Mouse (Mus musculus) neural tube, embryonic 14.5 days (tissue): Measurements from ENCODE around the gene Exd1. TPM values are rescaled to one million over a fixed set of nuclear protein-coding genes. Genes with fewer than 3 reads are reported as not detected.

Experiments
- ATAC-seq: fragments of 200-750 bp; cut with Nextera tagmentation; 2 replicates; pipeline ENCODE4 v1.8.0; 2017; ENCODE audit warnings: low read depth, mild to moderate bottlenecking, moderate TSS enrichment, moderate library complexity
- H3K27ac ChIP-seq: fragments of 300-500 bp; sonication (generic); 2 replicates; pipeline ENCODE4 v1.5.1; 2014; ENCODE audit warnings: low read depth, mild to moderate bottlenecking, control low read depth, low read length, moderate library complexity, mixed read lengths
- H3K27me3 ChIP-seq: fragments of 300-500 bp; sonication (generic); 2 replicates; pipeline ENCODE4 v1.6.1; 2014; ENCODE audit warnings: low read length; ENCODE audit not compliant: control insufficient read depth, insufficient read depth
- H3K36me3 ChIP-seq: fragments of 300-500 bp; sonication (generic); 2 replicates; pipeline ENCODE4 v1.6.1; 2014; ENCODE audit warnings: low read length, mixed read lengths; ENCODE audit not compliant: control insufficient read depth, insufficient read depth
- H3K4me1 ChIP-seq: fragments of 300-500 bp; sonication (generic); 2 replicates; pipeline ENCODE4 v1.6.1; 2014; ENCODE audit warnings: low read length; ENCODE audit not compliant: control insufficient read depth, insufficient read depth
- H3K4me2 ChIP-seq: fragments of 300-500 bp; sonication (generic); 2 replicates; pipeline ENCODE4 v1.6.1; 2014; ENCODE audit warnings: mild to moderate bottlenecking, low read depth, low read length, control low read depth
- H3K4me3 ChIP-seq: fragments of 300-500 bp; sonication (generic); 2 replicates; pipeline ENCODE4 v1.5.1; 2014; ENCODE audit warnings: low read depth, low read length, control low read depth, mixed read lengths
- H3K9ac ChIP-seq: fragments of 300-500 bp; sonication (generic); replicated peaks from 2 replicates; pipeline ENCODE4 v1.6.1; 2014; ENCODE audit warnings: low read depth, mild to moderate bottlenecking, control low read depth, low read length, mixed read lengths
- H3K9me3 ChIP-seq: fragments of 300-500 bp; sonication (generic); 2 replicates; pipeline ENCODE4 v1.6.1; 2016; ENCODE audit warnings: low read length; ENCODE audit not compliant: control insufficient read depth
- WGBS: fragments of 180-500 bp; shearing (Covaris S2); extraction: QIAGEN DNeasy Blood & Tissue Kit; methylation state at CpG from one replicate; pipeline ENCODE4 v1.1.7; 2014; 5-methylcytosine and 5-hydroxymethylcytosine counted together
- polyA plus RNA-seq: library from polyadenylated mRNA; unstranded; fragments of >200 nt; fragmentation: Nextera tagmentation; extraction: Ambion mirVana; gene quantifications from 2 replicates; pipeline ENCODE4 v1.2.1, GENCODE M21; 2014

The Exd1 gene
- polyA plus RNA-seq, 1 experiment from 2014 or later = 0.62 TPM

- no peaks in the 10 kb centered on the region for H3K9me3 ChIP-seq
- peak overlapping the region; percentile 64; the same call in 1 of the 2 replicates for H3K9ac ChIP-seq
- H3K4me3 ChIP-seq = peak overlapping the region; percentile 64
- no peaks in the 10 kb centered on the region for H3K36me3 ChIP-seq
- 72% methylated on average over 5 of the region's 5 CpGs for WGBS
- peak overlapping the region; percentile 50 for H3K4me2 ChIP-seq
- peaks cover 12% of the 10 kb centered on the region for H3K4me1 ChIP-seq
- no peak for ATAC-seq
- no peaks in the 10 kb centered on the region for H3K27me3 ChIP-seq
- no peak overlapping the region for H3K27ac ChIP-seq
Observed at GRCm38 (mm10) chr2:119548691-119549090, 1.3 kb upstream of the Exd1 start.

GRCm38 (mm10) chr2:119548371-119548660 lies 889 bp upstream of the Exd1 start:
- no peaks in the 10 kb centered on the region for H3K9me3 ChIP-seq
- no peak overlapping the region for H3K27ac ChIP-seq
- WGBS = 10% methylated on average over 3 of the region's 3 CpGs
- no peak for ATAC-seq
- H3K27me3 ChIP-seq = no peaks in the 10 kb centered on the region
- peak overlapping the region; percentile 64 for H3K4me3 ChIP-seq
- no peaks in the 10 kb centered on the region for H3K36me3 ChIP-seq
- peak overlapping the region; percentile 64 for H3K9ac ChIP-seq
- peaks cover 12% of the 10 kb centered on the region for H3K4me1 ChIP-seq
- H3K4me2 ChIP-seq = peak overlapping the region; percentile 50

GRCm38 (mm10) chr2:119546848-119547521 lies 442 bp downstream of the Exd1 start:
- peak overlapping the region; percentile 64 for H3K4me3 ChIP-seq
- WGBS = 2% methylated on average over 30 of the region's 30 CpGs
- H3K9me3 ChIP-seq = no peaks in the 10 kb centered on the region
- peak overlapping the region; percentile 64 for H3K9ac ChIP-seq
- peak; percentile 68 for ATAC-seq
- no peaks in the 10 kb centered on the region for H3K27me3 ChIP-seq
- H3K4me1 ChIP-seq = peaks cover 12% of the 10 kb centered on the region
- peak overlapping the region; percentile 56 for H3K4me2 ChIP-seq
- H3K27ac ChIP-seq = peak overlapping the region; percentile 77; the same call in 1 of the 2 replicates
- no peaks in the 10 kb centered on the region for H3K36me3 ChIP-seq

GRCm38 (mm10) chr2:119543656-119544055 lies 3.8 kb downstream of the Exd1 start:
- ATAC-seq = no peak
- no peak overlapping the region for H3K9ac ChIP-seq
- H3K36me3 ChIP-seq = no peaks in the 10 kb centered on the region
- WGBS = 81% methylated on average over 2 of the region's 2 CpGs
- H3K27me3 ChIP-seq = no peaks in the 10 kb centered on the region
- peaks cover 4% of the 10 kb centered on the region for H3K4me1 ChIP-seq
- H3K9me3 ChIP-seq = no peaks in the 10 kb centered on the region
- no peak overlapping the region for H3K4me3 ChIP-seq
- H3K4me2 ChIP-seq = no peak overlapping the region
- no peak overlapping the region for H3K27ac ChIP-seq

- no peaks in the 10 kb centered on the region for H3K36me3 ChIP-seq
- no peaks in the 10 kb centered on the region for H3K27me3 ChIP-seq
- no peak overlapping the region for H3K4me3 ChIP-seq
- H3K27ac ChIP-seq = no peak overlapping the region
- WGBS = 17% methylated on average over 1 of the region's 1 CpGs
- H3K4me2 ChIP-seq = no peak overlapping the region
- no peak for ATAC-seq
- no peaks in the 10 kb centered on the region for H3K4me1 ChIP-seq
- no peak overlapping the region for H3K9ac ChIP-seq
- no peaks in the 10 kb centered on the region for H3K9me3 ChIP-seq
Observed at GRCm38 (mm10) chr2:119542106-119542505, 5.3 kb downstream of the Exd1 start.

GRCm38 (mm10) chr2:119538802-119539201 lies 8.6 kb downstream of the Exd1 start:
- no peaks in the 10 kb centered on the region for H3K36me3 ChIP-seq
- no peak overlapping the region for H3K4me2 ChIP-seq
- no peaks in the 10 kb centered on the region for H3K9me3 ChIP-seq
- ATAC-seq = no peak
- no peak overlapping the region for H3K9ac ChIP-seq
- H3K27ac ChIP-seq = no peak overlapping the region
- no peaks in the 10 kb centered on the region for H3K27me3 ChIP-seq
- 82% methylated on average over 9 of the region's 9 CpGs for WGBS
- no peaks in the 10 kb centered on the region for H3K4me1 ChIP-seq
- no peak overlapping the region for H3K4me3 ChIP-seq

- Histone ChIP-seq H3K27ac (no peak overlapping the region), H3K4me2 (no peak overlapping the region), H3K36me3 (no peaks in the 10 kb centered on the region), H3K9me3 (no peaks in the 10 kb centered on the region), H3K4me1 (no peaks in the 10 kb centered on the region), H3K9ac (no peak overlapping the region), H3K4me3 (no peak overlapping the region), H3K27me3 (no peaks in the 10 kb centered on the region)
- WGBS = 48% methylated on average over 4 of the region's 4 CpGs
- ATAC-seq = no peak
Observed at GRCm38 (mm10) chr2:119525422-119525821, 22.0 kb downstream of the Exd1 start.

GRCm38 (mm10) chr2:119523836-119524235 lies 23.6 kb downstream of the Exd1 start:
- WGBS = 73% methylated on average over 4 of the region's 4 CpGs

GRCm38 (mm10) chr2:119520550-119520949 lies 26.9 kb downstream of the Exd1 start:
- Histone ChIP-seq H3K4me2 (no peak overlapping the region), H3K4me1 (no peaks in the 10 kb centered on the region)
- ATAC-seq = no peak

More at GRCm38 (mm10) chr2:119523836-119524235, 23.6 kb downstream of the Exd1 start:
- no peak for ATAC-seq
- H3K36me3 ChIP-seq = no peaks in the 10 kb centered on the region
- H3K27me3 ChIP-seq = no peaks in the 10 kb centered on the region
- no peak overlapping the region for H3K9ac ChIP-seq
- H3K4me1 ChIP-seq = no peaks in the 10 kb centered on the region
- H3K27ac ChIP-seq = no peak overlapping the region
- H3K9me3 ChIP-seq = no peaks in the 10 kb centered on the region
- no peak overlapping the region for H3K4me3 ChIP-seq
- no peak overlapping the region for H3K4me2 ChIP-seq

More at GRCm38 (mm10) chr2:119520550-119520949, 26.9 kb downstream of the Exd1 start:
- H3K9me3 ChIP-seq = no peaks in the 10 kb centered on the region
- H3K9ac ChIP-seq = no peak overlapping the region
- WGBS = 72% methylated on average over 7 of the region's 7 CpGs
- no peaks in the 10 kb centered on the region for H3K27me3 ChIP-seq
- no peak overlapping the region for H3K4me3 ChIP-seq
- H3K36me3 ChIP-seq = no peaks in the 10 kb centered on the region
- H3K27ac ChIP-seq = no peak overlapping the region
